Mouse (Mus musculus): ENCODE measurements around the gene Olfr1394. TPM values are rescaled to one million over a fixed set of nuclear protein-coding genes. Genes with fewer than 3 reads are reported as not detected.

Olfr1394 gene
- polyA plus RNA-seq, 1 experiment from 2014 or later: not detected

GRCm38 (mm10) chr11:49203129-49203768 is 49.1 kb downstream of the Olfr1394 start, which contains the start of gene Zfp62:
Gene Zfp62 (plus strand): TSS chr11:49203292.
- Histone ChIP-seq H3K27ac (peak within 1 kb of the TSS; percentile 99), H3K79me2 (ENCODE audit: inconsistent target) (peaks cover 64% of the 10 kb centered on the region), H3K36me3 (ENCODE audit: inconsistent target) (no peaks in the 10 kb centered on the region), H3K4me3 (ENCODE audit: inconsistent target) (peak within 1 kb of the TSS; percentile 91)
- 1% methylated on average over 30 of the region's 47 CpGs for WGBS (ENCODE audit: missing documents)

GRCm38 (mm10) chr11:49203771-49204497 is 49.8 kb downstream of the Olfr1394 start:
- peak overlapping the region; percentile 91 for H3K4me3 ChIP-seq (ENCODE audit: inconsistent target)
- 1% methylated on average over 19 of the region's 24 CpGs for WGBS (ENCODE audit: missing documents)
- H3K36me3 ChIP-seq (ENCODE audit: inconsistent target): no peaks in the 10 kb centered on the region
- peak overlapping the region; percentile 99 for H3K27ac ChIP-seq
- peaks cover 71% of the 10 kb centered on the region for H3K79me2 ChIP-seq (ENCODE audit: inconsistent target)

- 80% methylated on average over 6 of the region's 6 CpGs for WGBS (ENCODE audit: missing documents)
- no peaks in the 10 kb centered on the region for H3K36me3 ChIP-seq (ENCODE audit: inconsistent target)
- peak overlapping the region; percentile 91; the same call in 1 of the 2 replicates for H3K4me3 ChIP-seq (ENCODE audit: inconsistent target)
- peaks cover 82% of the 10 kb centered on the region for H3K79me2 ChIP-seq (ENCODE audit: inconsistent target)
- 0 out of 2 replicates have a peak overlapping the region, but pooled peaks have one; percentile 99 for H3K27ac ChIP-seq
Observed at GRCm38 (mm10) chr11:49205080-49205590, 51.0 kb downstream of the Olfr1394 start.

- H3K4me3 ChIP-seq (ENCODE audit: inconsistent target): no peak overlapping the region
- 71% methylated on average over 1 of the region's 1 CpGs for WGBS (ENCODE audit: missing documents)
- H3K27ac ChIP-seq: no peak overlapping the region
- peaks cover 87% of the 10 kb centered on the region for H3K79me2 ChIP-seq (ENCODE audit: inconsistent target)
- no peaks in the 10 kb centered on the region for H3K36me3 ChIP-seq (ENCODE audit: inconsistent target)
Observed at GRCm38 (mm10) chr11:49207495-49207894, 53.3 kb downstream of the Olfr1394 start.

Other genes with a start within 250 kb of the Olfr1394 start
- 12.3 to 45.7 TPM (median 19.2 TPM) in 3 replicates for gene Psme2b, start 208.2 kb upstream of the Olfr1394 start, polyA plus RNA-seq (2018)
- gene Olfr56, start 175.5 kb upstream of the Olfr1394 start, polyA plus RNA-seq (2018): 1.7 to 2.7 TPM (median 2.5 TPM) in 3 replicates
- 13.0 to 45.0 TPM (median 18.5 TPM) in 3 replicates for gene 9930111J21Rik1, start 175.0 kb upstream of the Olfr1394 start, polyA plus RNA-seq (2018)
- gene Gm12185, start 162.2 kb upstream of the Olfr1394 start, polyA plus RNA-seq (2018): 0.58 to 2.3 TPM (median 0.77 TPM) in 3 replicates
- 0.63 to 6.2 TPM (median 1.7 TPM) in 3 replicates for gene Tgtp1, start 160.2 kb upstream of the Olfr1394 start, polyA plus RNA-seq (2018)
- 39.3 to 117 TPM (median 92.6 TPM) in 3 replicates for gene 9930111J21Rik2, start 103.1 kb upstream of the Olfr1394 start, polyA plus RNA-seq (2018)
- gene Tgtp2, start 90.2 kb upstream of the Olfr1394 start, polyA plus RNA-seq (2018): 27.3 to 134 TPM (median 32.0 TPM) in 3 replicates
- 34.8 to 249 TPM (median 64.0 TPM) in 3 replicates for gene Ifi47, start 77.8 kb upstream of the Olfr1394 start, polyA plus RNA-seq (2018)
- not detected in 3 replicates for gene Olfr1396, start 39.5 kb upstream of the Olfr1394 start, polyA plus RNA-seq (2018)
- gene Olfr1395, start 12.1 kb upstream of the Olfr1394 start, polyA plus RNA-seq (2018): not detected in 3 replicates
- 0.06 TPM in 1 of 3 replicates, not detected in the others for gene Btnl9, start 32.8 kb downstream of the Olfr1394 start, polyA plus RNA-seq (2018)
- gene Zfp62, start 48.9 kb downstream of the Olfr1394 start, polyA plus RNA-seq (2018): 20.8 to 33.5 TPM (median 22.4 TPM) in 3 replicates
- gene Mgat1, start 89.8 kb downstream of the Olfr1394 start, polyA plus RNA-seq (2018): 43.2 to 95.3 TPM (median 69.7 TPM) in 3 replicates
- not detected in 3 replicates for gene Olfr1393, start 123.9 kb downstream of the Olfr1394 start, polyA plus RNA-seq (2018)
- 0.16 TPM in 1 of 3 replicates, not detected in the others for gene Olfr1392, start 130.9 kb downstream of the Olfr1394 start, polyA plus RNA-seq (2018)
- gene Olfr10, start 150.4 kb downstream of the Olfr1394 start, polyA plus RNA-seq (2018): not detected in 3 replicates
- gene Olfr1391, start 168.4 kb downstream of the Olfr1394 start, polyA plus RNA-seq (2018): not detected in 3 replicates
- gene Olfr1390, start 180.8 kb downstream of the Olfr1394 start, polyA plus RNA-seq (2018): not detected in 3 replicates